Mouse (Mus musculus) heart, embryonic 14.5 days (tissue): Measurements from ENCODE around the gene Kdm1a. TPM values are rescaled to one million over a fixed set of nuclear protein-coding genes. Genes with fewer than 3 reads are reported as not detected.

Experiments used
- ATAC-seq: fragments of 200-750 bp; cut with Nextera tagmentation; 2 replicates; pipeline ENCODE4 v1.8.0; 2017; ENCODE audit warnings: low read depth, moderate TSS enrichment; ENCODE audit not compliant: insufficient number of reproducible peaks, insufficient read depth, low FRiP score
- H3K27ac ChIP-seq, 2 experiments: fragments of 200-500 bp in 1 of 2; fragments of 300-500 bp in 1 of 2; sonication (generic) in 1 of 2; replicated peaks in 1 of 2; 2 replicates each; pipeline ENCODE4 v1.5.1; 2012 to 2014; ENCODE audit warnings: low read depth in 2 of 2, low read length in 2 of 2, control low read depth in 1 of 2, mild to moderate bottlenecking in 1 of 2, mixed read lengths in 1 of 2; ENCODE audit not compliant: control insufficient read depth in 1 of 2, insufficient read depth in 1 of 2
- H3K27me3 ChIP-seq: fragments of 300-500 bp; sonication (generic); 2 replicates; pipeline ENCODE4 v1.6.1; 2014; ENCODE audit warnings: mild to moderate bottlenecking, low read length, control low read depth; ENCODE audit not compliant: control insufficient read depth, insufficient read depth
- H3K36me3 ChIP-seq: fragments of 300-500 bp; sonication (generic); 2 replicates; pipeline ENCODE4 v1.6.1; 2014; ENCODE audit warnings: mild to moderate bottlenecking, control low read depth, low read length, mixed read lengths; ENCODE audit not compliant: control insufficient read depth, insufficient read depth
- H3K4me1 ChIP-seq, 2 experiments: fragments of 200-500 bp in 1 of 2; fragments of 300-500 bp in 1 of 2; sonication (generic) in 1 of 2; 2 replicates each; pipeline ENCODE4 v1.6.1; 2012 to 2014; ENCODE audit warnings: low read length in 2 of 2, control low read depth in 1 of 2, mixed read lengths in 1 of 2; ENCODE audit not compliant: control insufficient read depth in 2 of 2, insufficient read depth in 2 of 2
- H3K4me2 ChIP-seq: fragments of 300-500 bp; sonication (generic); 2 replicates; pipeline ENCODE4 v1.6.1; 2014; ENCODE audit warnings: mild to moderate bottlenecking, low read length
- H3K4me3 ChIP-seq, 2 experiments: fragments of 200-500 bp in 1 of 2; fragments of 300-500 bp in 1 of 2; sonication (generic) in 1 of 2; 2 replicates each; pipeline ENCODE4 v1.5.1; 2012 to 2014; ENCODE audit warnings: low read length in 2 of 2, mild to moderate bottlenecking in 2 of 2, control low read depth in 1 of 2, low read depth in 1 of 2, moderate library complexity in 1 of 2; ENCODE audit not compliant: control insufficient read depth in 1 of 2, insufficient read depth in 1 of 2
- H3K9ac ChIP-seq: fragments of 300-500 bp; sonication (generic); 2 replicates; pipeline ENCODE4 v1.6.1; 2014; ENCODE audit warnings: mild to moderate bottlenecking, low read length
- H3K9me3 ChIP-seq: fragments of 300-500 bp; sonication (generic); 2 replicates; pipeline ENCODE4 v1.6.1; 2016; ENCODE audit warnings: low read length, control low read depth; ENCODE audit not compliant: control insufficient read depth
- WGBS: fragments of 180-500 bp; shearing (Covaris S2); extraction: QIAGEN DNeasy Blood & Tissue Kit; methylation state at CpG from one replicate; pipeline ENCODE4 v1.1.7; 2014; 5-methylcytosine and 5-hydroxymethylcytosine counted together
- microRNA-seq: library from miRNA; unstranded; fragments of <30 nt; microRNA quantifications from one replicate; pipeline ENCODE4, GENCODE M21; 2016
- polyA plus RNA-seq: library from polyadenylated mRNA; unstranded; fragments of >200 nt; fragmentation: Nextera tagmentation; extraction: Ambion mirVana; gene quantifications from 2 replicates; pipeline ENCODE4 v1.2.1, GENCODE M21; 2014

The Kdm1a gene
- polyA plus RNA-seq, 1 experiment from 2014 or later, result 45.9 TPM

DNA sequence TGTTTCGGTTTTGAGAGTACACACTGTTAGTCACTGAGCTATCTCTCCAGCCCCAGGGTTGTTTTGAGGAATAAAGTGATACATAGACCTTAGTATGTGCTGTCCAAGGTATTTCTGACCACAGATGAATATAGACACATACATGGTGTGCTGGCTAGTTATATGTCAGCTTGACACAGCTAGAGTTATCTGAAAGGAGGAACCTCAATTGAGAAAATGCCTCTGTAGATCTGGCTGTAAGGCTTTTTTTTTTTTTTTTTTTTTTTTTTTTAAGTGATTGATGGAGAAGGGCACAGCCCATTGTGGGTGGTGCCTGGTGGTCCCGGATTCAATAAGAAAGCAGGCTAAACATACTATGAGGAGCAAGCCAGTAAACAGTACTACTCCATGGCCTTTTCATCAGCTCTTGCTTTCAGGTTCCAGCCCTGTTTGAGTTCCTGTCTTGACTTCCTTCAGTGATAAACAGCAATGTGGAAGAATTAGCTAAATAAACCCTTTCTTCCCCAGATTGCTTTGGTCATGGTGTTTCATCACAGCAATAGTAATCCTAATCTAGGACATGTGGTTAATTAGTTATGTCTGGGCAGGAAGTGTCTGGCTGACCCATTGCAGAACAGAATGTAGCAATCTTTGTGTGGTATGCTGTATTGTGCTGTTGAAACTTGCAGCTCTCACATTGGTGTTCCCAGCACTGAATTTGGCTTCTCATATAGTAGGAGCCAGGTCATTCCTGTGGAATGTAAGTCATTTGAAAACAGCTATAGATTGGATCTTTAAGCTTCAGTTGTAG is 96.9 kb downstream of the Kdm1a start:
- Histone ChIP-seq H3K9me3 (no peaks in the 10 kb centered on the region), H3K4me2 (no peak overlapping the region), H3K9ac (no peak overlapping the region), H3K36me3 (no peaks in the 10 kb centered on the region), H3K4me1 (peaks cover 0 to 15% of the 10 kb centered on the region in 2 experiments; a peak in 3 of 4 replicates), H3K27ac (no peak overlapping the region), H3K27me3 (no peaks in the 10 kb centered on the region), H3K4me3 (no peak overlapping the region)
- 51% methylated on average over 2 of the region's 2 CpGs for WGBS
- ATAC-seq, result no peak

Small RNAs within 50 kb of the gene (microRNA-seq; reads per million reads assigned to microRNA genes)
- not detected for gene Gm22180

Other genes with a start within 250 kb of the Kdm1a start
- 0.11 TPM in 1 of 2 replicates, not detected in the other for gene Htr1d, start 179.2 kb downstream of the Kdm1a start, polyA plus RNA-seq
- 0.26 and 0.30 TPM in 2 replicates for gene 6030445D17Rik, start 140.5 kb downstream of the Kdm1a start, polyA plus RNA-seq
- gene Luzp1, start 133.0 kb downstream of the Kdm1a start, polyA plus RNA-seq, result 90.5 and 95.6 TPM in 2 replicates
- gene Tex46, start 7.7 kb upstream of the Kdm1a start, polyA plus RNA-seq, result not detected in 2 replicates
- gene Lactbl1, start 19.9 kb upstream of the Kdm1a start, polyA plus RNA-seq, result not detected in 2 replicates
- gene Ephb2, start 233.3 kb upstream of the Kdm1a start, polyA plus RNA-seq, result 1.4 and 1.6 TPM in 2 replicates